Mouse (Mus musculus) cerebellum, adult 9-10 months (tissue): ENCODE measurements around the gene Serpinc1.
A peak's percentile ranks its signal among the peaks of the same experiment; 100 is the strongest.
"Not testable (repeated sequence)": the region's sequence is repeated elsewhere in the genome, so short reads cannot be mapped to it uniquely, and the experiment has no call there.

Experiments
- DNase-seq: peaks from one replicate; pipeline ENCODE4 v3.0.0; 2022

Gene Serpinc1

DNA sequence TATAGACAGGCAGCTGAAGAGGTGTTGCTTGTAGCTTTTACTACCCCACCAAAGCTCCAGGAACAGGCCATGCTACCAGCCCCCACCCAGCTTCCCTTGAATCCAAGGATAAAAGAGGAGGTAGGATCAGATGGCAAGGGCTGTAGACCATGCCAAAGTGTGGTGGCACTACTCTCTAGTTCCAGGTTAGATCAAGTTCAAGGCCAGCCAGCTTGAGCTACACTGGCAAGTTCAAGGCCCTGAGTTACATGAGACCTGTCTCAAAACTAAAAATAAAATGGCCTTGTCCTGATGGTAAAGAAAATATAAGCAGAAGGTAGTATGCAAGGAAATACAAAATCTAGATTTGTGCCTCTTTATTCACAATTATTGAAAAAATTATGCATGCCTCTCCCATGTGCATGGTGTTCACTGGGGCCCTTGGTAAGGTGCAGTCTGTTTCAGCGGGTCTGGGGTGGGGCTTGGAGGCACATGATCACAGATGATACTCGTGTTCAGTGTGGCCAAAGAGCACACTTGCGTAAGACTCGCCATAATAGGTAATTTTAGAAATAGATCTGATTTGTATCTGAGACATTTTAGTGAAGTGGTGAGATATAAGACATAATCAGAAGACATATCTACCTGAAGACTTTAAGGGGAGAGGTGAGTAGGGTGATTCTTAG is at the start of gene Serpinc1:
TSS of gene Serpinc1 (plus strand) at position 515 of the 665 bp plus-strand sequence.
- no peak for DNase-seq

DNA sequence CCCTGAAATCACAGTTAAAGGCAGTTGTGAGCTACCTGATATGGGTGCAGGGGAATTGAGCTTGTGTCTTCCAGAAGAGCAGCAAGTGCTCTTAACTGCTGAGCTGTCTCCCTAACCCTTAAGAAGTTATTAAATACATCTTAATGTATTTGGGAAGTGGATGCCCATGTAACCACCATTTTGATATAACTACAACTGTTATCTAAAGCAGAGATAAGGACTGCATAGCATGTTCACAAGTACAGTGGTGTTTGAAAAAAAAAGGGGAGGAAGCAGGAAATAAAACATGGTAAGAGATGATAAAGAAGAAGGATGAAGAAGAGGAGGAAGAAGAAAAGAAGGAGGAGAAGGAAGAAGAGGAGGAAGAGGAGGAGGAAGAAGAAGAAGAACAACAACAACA is 47.1 kb upstream of the Serpinc1 start:
- DNase-seq = no peak

DNA sequence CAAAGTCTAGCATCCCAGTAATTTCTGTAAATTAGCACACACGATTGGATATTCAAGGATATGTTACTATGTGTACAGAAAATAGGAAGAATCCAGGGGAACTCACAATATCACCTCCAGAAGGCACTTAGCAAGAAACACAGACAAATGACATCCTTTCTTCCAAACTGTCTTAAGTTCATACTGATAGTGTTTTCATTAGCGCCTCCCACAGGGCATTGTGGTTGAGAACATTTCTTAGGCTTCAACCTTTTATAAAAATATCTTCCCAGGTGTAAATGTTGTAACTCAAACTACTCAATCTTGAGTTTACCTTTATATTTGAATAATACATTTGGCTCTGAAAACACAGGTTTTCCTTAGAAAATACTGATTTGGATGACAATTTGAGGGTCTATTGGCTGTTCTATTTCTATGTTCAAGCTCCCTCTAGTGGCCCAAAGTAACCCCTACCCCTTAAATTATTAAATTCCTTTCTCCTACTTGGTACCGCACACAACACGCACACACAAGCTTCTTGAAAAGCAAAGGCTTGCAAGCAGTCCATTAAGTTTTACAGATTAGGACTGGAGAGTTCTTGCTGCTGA is 44.4 kb upstream of the Serpinc1 start:
- peak; percentile 61 for DNase-seq

DNA sequence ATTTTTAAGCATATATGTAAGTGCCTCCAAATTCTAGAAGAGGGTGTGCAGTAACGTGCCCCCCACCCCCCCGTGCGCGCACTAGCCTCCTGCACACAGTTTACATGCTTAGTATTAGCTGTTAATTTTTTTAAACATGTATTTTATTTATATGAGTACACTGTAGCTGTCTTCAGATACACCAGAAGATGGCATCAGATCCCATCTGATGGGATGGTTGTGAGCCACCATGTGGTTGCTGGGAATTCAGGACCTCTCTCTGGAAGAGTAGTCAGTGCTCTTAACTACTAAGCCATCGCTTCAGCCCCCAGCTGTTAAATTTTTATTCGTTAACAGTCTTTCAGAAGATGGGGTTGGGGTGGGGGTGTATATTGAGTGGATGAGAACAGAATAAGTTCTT is 42.8 kb upstream of the Serpinc1 start:
- DNase-seq = no peak

DNA sequence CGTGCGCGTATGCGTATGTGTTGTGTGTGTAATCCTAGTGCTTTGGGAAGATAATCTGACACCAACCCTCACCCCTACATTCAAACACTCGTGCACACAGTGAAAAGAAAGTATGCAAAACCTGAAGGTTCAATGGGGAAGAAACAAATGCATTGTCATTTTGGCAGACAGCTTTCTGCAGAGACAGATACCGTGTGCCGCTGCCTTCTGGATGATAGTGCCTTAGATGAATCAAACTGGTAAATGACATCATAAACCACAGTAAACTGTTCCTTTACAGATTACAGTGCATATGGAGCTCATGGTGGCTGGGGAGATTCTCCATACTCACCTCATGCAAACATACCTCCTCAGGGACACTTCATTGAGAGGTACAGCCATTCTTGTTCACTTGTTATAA is 15.2 kb upstream of the Serpinc1 start:
- DNase-seq = no peak

DNA sequence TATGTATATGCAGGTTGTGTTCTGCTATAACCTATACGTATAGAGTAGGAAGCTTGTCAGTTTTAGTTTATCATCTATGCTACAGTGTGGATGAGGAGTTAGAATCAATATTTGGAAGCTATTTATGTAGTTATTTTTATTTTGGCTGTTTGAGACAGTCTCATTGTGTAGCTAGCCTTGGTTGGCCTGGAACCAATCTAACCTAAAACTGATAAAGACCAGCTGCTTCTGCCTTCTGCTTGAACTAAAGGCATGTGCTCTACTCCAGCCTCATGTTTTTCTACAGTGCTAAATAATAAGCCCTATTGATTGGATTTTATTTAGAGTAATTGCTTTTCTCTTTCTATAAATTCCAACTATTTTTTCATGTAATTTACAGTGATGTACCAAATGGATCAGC is 11.1 kb upstream of the Serpinc1 start:
- DNase-seq = peak; percentile 33

DNA sequence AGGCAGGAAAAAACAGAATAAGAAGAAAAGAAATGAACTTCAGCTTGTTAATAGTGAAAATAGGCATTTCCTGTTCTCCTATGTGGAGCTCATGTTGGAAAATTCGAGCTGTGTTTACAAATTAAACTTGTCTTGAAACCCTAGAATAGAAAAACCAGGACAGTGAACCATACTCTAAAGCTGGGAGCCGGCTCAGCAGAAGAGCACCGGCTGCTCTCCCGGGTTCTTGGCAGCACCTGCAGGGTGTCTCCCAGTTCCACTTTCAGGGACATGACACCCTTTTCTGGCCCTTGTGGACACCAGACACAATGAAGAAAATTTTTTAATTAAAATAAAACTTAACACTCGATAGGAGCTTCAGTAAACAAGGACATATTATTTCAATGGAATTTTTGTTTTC is 9.7 kb upstream of the Serpinc1 start:
- DNase-seq = peak; percentile 13

DNA sequence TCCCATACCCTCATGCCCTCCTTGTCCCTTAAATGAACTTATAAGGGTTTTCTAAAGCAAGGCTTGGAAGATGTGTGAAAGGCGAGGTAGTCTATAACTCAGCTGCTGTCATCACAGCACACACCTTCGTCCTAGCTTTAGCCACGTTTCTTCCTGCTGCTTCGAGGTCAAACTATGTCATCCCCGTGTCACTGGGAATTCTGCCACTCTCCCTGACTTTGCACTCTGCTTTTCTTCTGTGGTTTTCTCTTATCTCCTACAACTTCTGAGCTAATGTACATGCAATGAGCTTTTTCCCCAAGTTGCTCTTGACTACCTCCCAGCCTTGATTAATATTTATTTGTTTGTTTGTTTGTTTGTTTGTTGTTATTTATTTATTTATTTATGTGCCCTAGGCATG is 1.6 kb downstream of the Serpinc1 start:
- no peak for DNase-seq

DNA sequence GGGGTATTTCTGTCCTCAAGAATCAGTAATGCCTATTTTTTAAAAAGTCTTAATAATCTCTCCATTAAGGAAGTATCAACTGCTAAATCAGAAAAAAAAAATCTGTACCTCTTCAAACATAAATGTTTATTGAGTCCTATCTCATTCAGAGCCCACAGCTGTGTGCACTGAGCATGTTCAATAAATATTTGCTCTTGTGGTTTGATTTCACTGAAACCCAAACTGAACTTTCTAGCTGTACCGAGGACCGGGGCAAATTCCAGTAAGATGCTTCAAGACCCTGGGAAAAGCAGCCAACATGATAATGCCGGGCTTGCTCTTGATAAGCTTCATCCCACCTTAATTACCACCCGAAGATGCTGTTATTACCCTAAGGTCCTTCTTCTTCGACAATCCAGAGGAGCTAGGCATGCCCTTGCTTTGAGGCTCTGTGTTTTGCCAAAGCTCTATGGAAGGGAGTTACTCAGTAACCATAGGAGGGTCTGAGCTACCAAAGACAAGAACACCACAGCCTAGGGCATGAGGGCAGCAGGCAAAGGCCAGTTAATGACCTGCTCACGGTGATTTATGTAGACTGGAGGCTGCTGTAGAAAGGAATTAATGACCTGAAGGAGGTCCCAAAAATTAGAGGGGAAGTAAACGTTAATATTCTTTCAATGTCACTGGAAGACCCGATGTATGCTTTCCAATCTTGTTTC is 2.3 kb downstream of the Serpinc1 start:
- DNase-seq = no peak

DNA sequence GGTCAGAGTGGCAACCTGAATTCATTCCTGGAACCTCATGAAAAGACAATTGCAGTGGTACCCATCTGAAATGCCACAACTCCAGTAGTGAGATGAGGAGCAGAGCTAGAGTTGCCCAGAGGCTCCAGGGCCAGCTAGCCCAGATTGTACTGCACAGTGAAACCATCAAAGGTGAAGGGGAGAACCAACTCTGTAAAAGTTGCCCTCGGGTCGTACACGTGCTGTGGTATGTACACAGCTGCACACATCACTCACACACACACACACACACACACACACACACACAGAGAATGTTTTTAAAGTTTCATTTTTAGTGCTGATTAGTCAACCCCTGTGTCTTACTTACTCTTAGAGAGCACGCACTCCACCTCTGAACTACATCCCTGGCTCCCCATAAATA is 3.0 kb downstream of the Serpinc1 start:
- DNase-seq = no peak

DNA sequence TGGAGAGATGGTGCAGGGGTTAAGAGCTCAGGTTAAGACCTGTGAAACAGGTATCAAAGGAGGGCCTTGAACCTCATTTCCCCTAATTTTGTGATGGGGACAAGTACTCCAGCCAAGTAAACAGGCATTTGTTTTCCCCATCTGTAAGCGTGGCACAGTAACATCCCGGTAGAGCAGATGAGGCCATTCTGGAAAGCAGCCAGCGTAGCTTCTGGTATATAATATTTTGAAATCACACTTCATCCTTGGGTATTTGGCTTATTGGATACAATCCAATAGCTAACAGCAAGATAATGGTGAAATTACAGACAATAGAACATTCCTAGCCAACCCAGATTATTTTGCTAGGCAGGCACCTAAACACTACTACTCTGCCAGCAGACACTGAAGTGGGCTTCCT is 4.5 kb downstream of the Serpinc1 start:
- DNase-seq = no peak

DNA sequence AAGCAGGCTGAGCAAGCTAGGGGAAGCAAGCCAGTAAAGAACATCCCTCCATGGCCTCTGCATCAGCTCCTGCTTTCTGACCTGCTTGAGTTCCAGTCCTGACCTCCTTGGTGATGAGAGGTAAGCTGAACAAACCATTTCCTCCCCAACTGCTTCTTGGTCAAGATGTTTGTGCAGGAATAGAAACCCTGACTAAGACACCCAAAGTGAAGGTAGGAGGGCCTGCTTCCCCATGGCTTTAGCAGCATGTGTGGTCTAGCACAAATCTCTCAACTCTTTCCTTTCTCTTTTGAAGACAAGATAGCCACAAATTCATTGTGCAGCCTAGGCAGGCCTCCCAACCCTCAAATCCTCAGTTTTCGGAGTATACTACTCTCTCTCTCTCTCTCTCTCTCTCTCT is 6.3 kb downstream of the Serpinc1 start:
- not testable (repeated sequence) for DNase-seq

DNA sequence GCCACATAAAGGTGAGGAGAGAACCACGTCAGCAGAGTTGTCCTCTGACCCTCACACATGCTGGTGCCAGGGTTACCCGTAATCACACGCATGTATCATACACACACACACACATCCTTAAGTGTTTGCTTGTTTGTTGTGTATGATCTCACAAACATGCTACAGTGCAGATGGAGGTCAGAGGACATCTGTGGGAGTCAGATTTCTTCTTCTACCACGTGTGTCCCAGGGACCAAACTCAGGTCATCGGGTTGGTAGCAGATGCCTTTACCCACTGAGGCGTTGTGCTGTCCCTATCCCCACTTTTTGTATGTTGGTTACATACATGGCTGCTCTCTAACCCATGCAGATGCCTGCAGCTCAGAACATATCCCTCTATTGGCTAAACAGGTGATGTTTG is 7.1 kb downstream of the Serpinc1 start:
- DNase-seq = no peak

DNA sequence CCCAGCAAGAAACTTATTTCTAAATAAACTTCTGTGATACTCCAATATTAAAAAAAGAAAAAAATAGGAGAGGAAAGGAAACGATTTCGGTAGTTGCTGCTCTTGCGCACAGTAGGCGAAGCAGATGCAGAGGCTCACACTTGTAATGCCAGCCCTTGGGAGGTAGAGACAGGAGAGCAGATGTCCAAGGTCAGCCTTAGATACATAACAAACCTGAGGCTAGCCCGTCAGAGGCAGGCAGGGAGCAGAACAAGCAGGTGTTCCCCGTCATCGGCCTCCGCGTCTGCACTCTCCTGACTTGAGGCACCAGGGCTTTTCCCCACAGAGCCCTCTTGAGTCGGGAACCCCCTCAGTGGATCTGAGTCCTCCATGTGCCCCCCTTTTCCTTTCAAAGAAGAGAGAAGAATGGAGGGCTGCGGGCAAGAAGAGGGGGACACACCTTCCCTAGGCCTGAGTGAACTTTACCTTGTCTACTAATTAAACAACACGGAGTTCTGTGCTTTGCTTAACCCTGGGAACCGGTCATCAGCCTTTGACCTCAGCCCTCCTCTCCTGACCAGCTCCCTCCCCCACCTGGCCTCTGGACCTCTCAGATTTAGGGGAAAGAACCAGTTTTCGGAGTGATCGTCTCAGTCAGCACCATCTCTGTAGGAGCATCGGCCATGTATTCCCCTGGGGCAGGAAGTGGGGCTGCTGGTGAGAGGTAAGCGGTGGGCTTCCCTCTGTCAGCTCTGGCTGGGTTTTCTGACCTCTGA is 8.7 kb downstream of the Serpinc1 start:
- no peak for DNase-seq

DNA sequence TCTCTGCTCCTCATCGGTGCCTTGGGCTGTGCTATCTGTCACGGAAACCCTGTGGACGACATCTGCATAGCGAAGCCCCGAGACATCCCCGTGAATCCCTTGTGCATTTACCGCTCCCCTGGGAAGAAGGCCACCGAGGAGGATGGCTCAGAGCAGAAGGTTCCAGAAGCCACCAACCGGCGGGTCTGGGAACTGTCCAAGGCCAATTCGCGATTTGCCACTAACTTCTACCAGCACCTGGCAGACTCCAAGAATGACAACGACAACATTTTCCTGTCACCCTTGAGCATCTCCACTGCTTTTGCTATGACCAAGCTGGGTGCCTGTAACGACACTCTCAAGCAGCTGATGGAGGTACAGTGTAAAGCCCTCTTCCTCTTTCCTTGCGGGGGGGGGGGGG is 11.0 kb downstream of the Serpinc1 start:
- no peak for DNase-seq

DNA sequence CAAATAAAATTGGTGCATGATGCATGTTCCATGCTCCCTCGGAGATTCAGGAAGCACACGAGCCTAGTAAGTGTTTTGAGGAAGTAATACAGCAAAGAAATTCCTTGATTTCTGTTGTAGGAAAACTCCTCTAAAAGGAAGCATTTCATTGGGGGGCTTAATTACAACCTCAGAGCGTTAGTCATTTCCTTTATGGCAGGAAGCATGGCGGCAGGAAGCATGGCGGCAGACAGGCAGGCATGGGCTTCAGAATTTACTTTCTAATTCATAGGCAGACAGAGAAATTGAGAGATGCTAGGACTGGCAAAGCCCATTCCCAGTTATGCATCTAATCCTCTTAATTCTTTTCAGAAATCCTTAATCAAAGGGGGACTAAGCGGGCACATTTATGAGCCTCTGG is 15.5 kb downstream of the Serpinc1 start:
- DNase-seq = no peak

DNA sequence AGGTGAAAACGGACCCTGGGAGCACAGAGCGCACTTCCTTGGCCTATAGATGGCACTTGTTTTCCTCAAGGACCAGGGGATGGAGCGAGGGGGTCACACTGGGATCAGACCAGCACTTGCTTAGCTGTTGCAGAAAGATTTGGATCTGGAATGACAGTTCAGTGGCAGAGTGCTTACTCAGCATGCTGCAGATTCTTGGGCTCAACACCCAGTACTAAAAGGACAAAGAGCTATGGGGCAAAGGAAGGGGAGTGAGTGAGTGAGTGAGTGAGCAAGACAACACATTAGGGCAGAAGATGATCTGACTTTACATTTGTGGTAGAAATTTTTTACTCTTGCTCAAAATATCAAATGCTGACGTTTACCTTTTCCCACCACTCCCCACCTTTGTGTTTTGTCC is 26.6 kb downstream of the Serpinc1 start:
- DNase-seq = no peak

DNA sequence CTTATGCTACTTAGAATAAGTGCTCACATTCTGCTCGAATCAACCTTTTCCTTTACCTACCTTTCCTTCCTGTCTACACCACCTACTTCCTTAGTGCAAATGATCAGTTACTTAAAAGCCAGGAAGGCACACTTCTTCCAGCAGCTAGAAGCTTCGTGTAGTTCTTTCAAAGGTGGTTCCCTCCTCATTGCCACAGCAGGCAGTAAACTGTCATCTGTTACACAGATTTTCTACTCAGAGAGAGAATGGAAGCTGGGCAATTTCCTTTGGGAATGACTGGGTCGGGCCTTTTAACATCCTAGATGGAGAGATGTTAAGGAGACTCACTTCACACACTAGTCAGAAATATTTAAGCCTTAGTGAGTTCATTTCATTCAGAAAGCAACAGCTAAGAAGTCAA is 27.1 kb downstream of the Serpinc1 start:
- no peak for DNase-seq

DNA sequence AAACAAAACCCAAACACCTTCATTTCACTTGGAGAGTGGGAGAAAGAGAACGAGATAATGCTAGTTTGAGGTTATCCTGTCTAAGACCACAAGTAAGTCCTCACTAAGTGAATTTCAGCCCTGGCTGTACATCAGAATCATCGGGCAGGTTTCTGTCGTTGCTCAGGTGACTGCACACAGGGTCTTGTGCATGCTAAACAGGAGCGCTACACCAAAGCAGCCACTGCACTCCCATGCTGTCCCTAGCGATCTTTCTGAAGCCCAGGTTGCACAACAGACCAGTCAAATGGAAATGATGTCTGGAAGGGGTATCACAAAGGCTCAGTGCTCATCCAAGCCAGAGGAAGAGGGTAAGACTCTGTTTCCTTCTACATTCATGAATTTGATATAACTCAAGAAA is 28.1 kb downstream of the Serpinc1 start:
- no peak for DNase-seq

DNA sequence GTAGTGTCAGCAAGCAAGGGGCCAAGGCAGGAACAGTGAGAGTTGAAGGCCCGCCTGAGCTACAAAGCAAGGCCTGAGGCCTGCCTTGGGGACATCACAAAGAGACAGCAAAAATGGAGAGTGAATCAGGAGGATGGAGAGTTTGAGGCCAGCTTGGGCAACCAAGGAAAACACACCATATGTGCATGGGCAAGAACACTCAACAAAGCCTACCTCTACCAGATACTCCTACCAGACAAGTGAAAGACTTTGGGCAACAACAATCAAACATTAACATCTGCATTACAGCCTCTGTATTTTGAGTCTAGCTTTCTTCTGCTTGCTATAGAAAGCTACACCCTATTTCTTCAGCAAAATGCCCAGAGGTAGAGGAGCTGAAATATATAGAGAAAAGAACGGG is 29.7 kb downstream of the Serpinc1 start:
- DNase-seq = no peak

DNA sequence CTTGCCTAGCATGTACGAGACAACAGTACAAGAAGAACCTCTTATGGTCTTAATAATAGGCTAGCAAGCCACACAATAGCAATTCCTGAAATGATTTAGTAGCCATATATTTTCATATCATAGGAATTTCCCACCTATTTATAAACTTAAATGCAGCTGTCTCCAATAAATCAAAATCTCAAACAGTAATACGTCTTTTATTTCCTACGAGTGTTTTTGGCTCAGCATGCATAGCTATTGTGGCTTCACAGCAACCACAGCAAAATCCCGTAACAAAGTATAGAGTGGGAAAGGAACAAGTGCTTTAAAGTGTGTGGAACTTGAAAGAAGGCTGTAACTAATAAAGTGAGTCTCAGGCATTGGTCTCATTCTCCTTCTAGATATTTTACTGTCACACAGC is 32.1 kb downstream of the Serpinc1 start:
- DNase-seq = no peak

DNA sequence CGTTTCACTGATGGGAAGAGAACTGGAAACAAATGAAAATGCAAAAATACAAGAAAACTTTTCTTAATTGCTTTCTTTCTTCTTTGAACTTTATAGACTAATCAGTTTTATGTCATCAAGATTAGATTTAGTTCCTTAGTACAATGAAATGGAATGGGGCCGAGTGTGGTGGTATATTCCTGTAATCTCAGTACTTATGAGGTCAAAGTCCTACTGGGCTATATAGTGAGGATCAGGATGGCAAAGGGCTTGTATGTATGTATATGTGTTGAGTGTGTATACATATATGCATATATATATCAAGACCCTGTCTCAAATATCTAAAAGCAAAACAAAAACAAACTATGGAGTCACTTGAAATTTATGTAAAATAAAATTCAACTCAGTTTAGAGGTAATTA is 38.0 kb downstream of the Serpinc1 start:
- no peak for DNase-seq

DNA sequence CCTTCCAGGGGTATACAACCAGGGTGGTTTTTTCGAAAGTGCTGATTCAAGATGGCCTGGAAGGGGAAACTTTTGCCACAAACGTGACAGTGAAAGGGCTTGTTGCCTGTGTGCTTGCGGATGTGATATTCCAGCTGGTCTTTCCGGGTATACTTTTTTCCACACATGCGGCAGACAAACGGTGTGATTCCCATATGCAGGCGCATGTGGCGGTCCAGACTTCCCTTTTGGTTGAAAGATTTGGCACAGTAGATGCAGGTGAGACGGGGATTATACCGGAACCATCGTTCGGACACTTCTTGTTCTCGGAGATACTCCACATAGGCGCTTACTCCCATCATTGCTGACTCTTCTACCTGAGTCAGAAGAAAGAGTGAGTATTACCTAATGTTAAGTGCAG is 41.7 kb downstream of the Serpinc1 start:
- no peak for DNase-seq
